In the genomic region with DNA sequence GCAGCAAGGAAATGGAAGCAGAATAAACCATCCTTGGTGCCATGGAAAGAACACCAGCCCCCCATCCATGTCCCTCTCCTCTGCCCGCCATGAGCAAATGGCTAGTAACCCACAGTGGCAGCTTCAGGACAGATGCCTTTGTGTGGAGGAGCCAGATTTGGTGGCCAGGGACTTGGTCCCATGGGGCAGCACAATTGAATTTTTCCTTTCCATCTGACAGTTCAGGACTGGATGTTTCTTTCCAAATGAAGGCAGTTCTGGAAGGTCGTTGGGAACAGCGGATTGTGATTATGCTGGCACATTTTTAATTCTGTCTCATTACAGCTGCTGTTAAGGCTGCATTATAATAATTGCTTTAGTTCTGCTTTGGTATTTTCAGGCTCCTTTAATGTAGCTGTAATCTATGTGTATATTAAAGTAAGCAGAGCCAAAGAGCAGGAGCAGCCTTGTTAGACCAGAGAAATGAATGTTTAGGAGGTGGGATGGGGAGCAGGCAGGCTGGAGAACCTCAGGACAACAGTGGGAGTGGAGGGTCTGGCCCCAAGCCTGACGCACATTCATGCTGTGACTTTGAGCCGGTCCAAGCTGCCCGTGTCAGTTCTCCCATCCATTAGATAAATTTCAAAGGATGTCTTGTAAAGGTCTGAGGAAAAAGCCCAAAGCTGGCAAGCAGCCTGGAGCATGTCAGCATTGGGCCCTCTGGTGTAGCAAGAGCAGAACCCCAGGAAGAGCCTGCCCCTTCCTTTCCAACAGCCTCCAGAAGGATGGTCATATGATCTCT, we compare ENCODE assay signal across 12 mouse cellular contexts. TPM values are rescaled to one million over a fixed set of nuclear protein-coding genes. Genes with fewer than 3 reads are reported as not detected.
DNase-seq lines count a peak whose midpoint lies in the region; ATAC-seq and TF ChIP-seq lines count a peak whose summit lies in the region.
"Had no signal": no experiment of that assay in that cellular context is flagged by ENCODE, and none has a peak within 500 bp of the region (broad histone marks: within the 10 kb centered on the region; RNA-seq: fewer than 3 reads in every experiment).

No protein-coding gene starts in this region.

- H3K36me3 ChIP-seq in heart, embryonic 11.5 days (ENCODE audit: control insufficient read depth, insufficient read depth, low read length): no peaks in the 10 kb centered on the region
- H3K36me3 ChIP-seq in liver, adult 2 months (ENCODE audit: control insufficient read depth, insufficient read depth, low read length): no peaks in the 10 kb centered on the region
- H3K36me3 ChIP-seq: limb, embryonic 15.5 days had no signal

- H3K79me2 ChIP-seq in liver, adult 2 months (ENCODE audit: control insufficient read depth, insufficient read depth, low read length): no peaks in the 10 kb centered on the region

- no peaks in the 10 kb centered on the region for H3K9me3 ChIP-seq in heart, embryonic 11.5 days (replicated peaks; ENCODE audit: control insufficient read depth, low read length)
- H3K9me3 ChIP-seq: limb, embryonic 15.5 days had no signal

- DNase-seq in heart, adult 18-20 months: peak; percentile 5 to 20
- peak; percentile 6 for DNase-seq in liver, adult 2 months (ENCODE audit: extremely low read depth, low read depth, low spot score)
- no peak for DNase-seq in liver
- DNase-seq in adrenal gland, postnatal 25 days: peak; percentile 39
- peak; percentile 55 to 68 for DNase-seq in kidney, postnatal 4 days
- DNase-seq in frontal cortex, postnatal 36 days (ENCODE audit: low spot score in 2 of 2): no peak
- DNase-seq: embryo, embryonic 11 days; thymus, postnatal 36 days had no signal

- H3K4me2 ChIP-seq in heart, embryonic 11.5 days: no peak overlapping the region
- H3K4me2 ChIP-seq: limb, embryonic 15.5 days had no signal

- no peak for TF ChIP-seq CTCF in liver, adult 2 months (IDR thresholded peaks at IDR 0.05; ENCODE audit: low read depth, low read length)

- H3K27me3 ChIP-seq in heart, embryonic 11.5 days (ENCODE audit: control insufficient read depth, insufficient read depth, low read length): no peaks in the 10 kb centered on the region
- no peaks in the 10 kb centered on the region for H3K27me3 ChIP-seq in liver, adult 2 months (ENCODE audit: control insufficient read depth, insufficient read depth, low read length)
- H3K27me3 ChIP-seq: limb, embryonic 15.5 days had no signal

- WGBS in heart, embryonic 11.5 days (ENCODE audit: insufficient replicate concordance): 78% methylated on average over 6 of the region's 6 CpGs
- 82% methylated on average over 6 of the region's 6 CpGs for WGBS in liver, adult 2 months

- H3K27ac ChIP-seq in heart, embryonic 11.5 days (ENCODE audit: low read depth, low read length): no peak overlapping the region
- H3K27ac ChIP-seq in liver, adult 2 months (replicated peaks; ENCODE audit: insufficient read depth, low read depth, low read length): no peak overlapping the region
- H3K27ac ChIP-seq: limb, embryonic 15.5 days had no signal

- H3K4me3 ChIP-seq in heart, embryonic 11.5 days (ENCODE audit: low read depth, low read length): no peak overlapping the region
- no peak overlapping the region for H3K4me3 ChIP-seq in liver, adult 2 months (ENCODE audit: insufficient read depth, low read depth, low read length)
- H3K4me3 ChIP-seq: limb, embryonic 15.5 days had no signal

- no peak overlapping the region for H3K9ac ChIP-seq in heart, embryonic 11.5 days (ENCODE audit: low read depth, low read length)
- no peak overlapping the region for H3K9ac ChIP-seq in liver, adult 2 months (ENCODE audit: low read depth, low read length)
- H3K9ac ChIP-seq: limb, embryonic 15.5 days had no signal

- no peak for ATAC-seq in heart, embryonic 11.5 days (replicated peaks; ENCODE audit: insufficient number of reproducible peaks, low FRiP score, low TSS enrichment)
- ATAC-seq in monocyte, adult 5-6 weeks (replicated peaks; ENCODE audit: insufficient number of reproducible peaks, low FRiP score, low TSS enrichment, poor library complexity, severe bottlenecking): no peak

- H3K4me1 ChIP-seq in heart, embryonic 11.5 days (ENCODE audit: control insufficient read depth, insufficient read depth, low read length): no peaks in the 10 kb centered on the region
- H3K4me1 ChIP-seq in liver, adult 2 months (ENCODE audit: control insufficient read depth, insufficient read depth, low read length): no peaks in the 10 kb centered on the region
- H3K4me1 ChIP-seq: limb, embryonic 15.5 days had no signal

- TF ChIP-seq POLR2A in liver, adult 2 months (IDR thresholded peaks at IDR 0.05; ENCODE audit: extremely low read depth, insufficient read depth, low read length): no peak

RNA-seq across cellular contexts. Expression of a gene that starts 2.3 kb away (rescaled TPM):
- total RNA-seq in heart, adult 18-20 months (2021): not detected
- not detected in 2 replicates for polyA plus RNA-seq in heart, embryonic 11.5 days (2014; fragmentation: Nextera tagmentation; extraction: Ambion mirVana)
- not detected in 2 replicates for total RNA-seq in liver, adult 2 months (2014; rRNA removed)
- not detected in 2 replicates for polyA plus RNA-seq in liver, adult 2 months (2012; rRNA removed)
- not detected in 2 replicates for total RNA-seq in adrenal gland, postnatal 25 days (2021)
- not detected in 3 replicates for total RNA-seq in monocyte, adult 5-6 weeks (2017)
- total RNA-seq: CH12.LX had no signal
- polyA plus RNA-seq: limb, embryonic 15.5 days had no signal

Comparison
In these comparisons a context has a peak if more than half of its experiments do, and no peak if none do; other contexts are left out.
1. DNase-seq: peak in heart, adult 18-20 months (2 of 2), liver, adult 2 months (single experiment), adrenal gland, postnatal 25 days (single experiment) and kidney, postnatal 4 days (2 of 2); none in liver (single experiment) and frontal cortex, postnatal 36 days (0 of 2).